Mouse (Mus musculus) liver, embryonic 13.5 days (tissue): ENCODE data around the gene Tmem52. TPM values are rescaled to one million over a fixed set of nuclear protein-coding genes. Genes with fewer than 3 reads are reported as not detected.
"Not testable (repeated sequence)": the region's sequence is repeated elsewhere in the genome, so short reads cannot be mapped to it uniquely, and the experiment has no call there.

Experiments
- ATAC-seq: fragments of 200-750 bp; cut with Nextera tagmentation; 2 replicates; pipeline ENCODE4 v1.8.0; 2017; ENCODE audit warnings: low read depth, mild to moderate bottlenecking, moderate number of reproducible peaks, moderate library complexity
- DNase-seq: peaks from one replicate; pipeline ENCODE4 v3.0.0; 2022
- H3K27ac ChIP-seq: fragments of 300-500 bp; sonication (generic); 2 replicates; pipeline ENCODE4 v1.5.1; 2015; ENCODE audit warnings: moderate library complexity, mild to moderate bottlenecking, inconsistent platforms
- H3K27me3 ChIP-seq: fragments of 300-500 bp; sonication (generic); 2 replicates; pipeline ENCODE4 v1.6.1; 2015; ENCODE audit warnings: mild to moderate bottlenecking, inconsistent platforms
- H3K36me3 ChIP-seq: fragments of 300-500 bp; sonication (generic); 2 replicates; pipeline ENCODE4 v1.6.1; 2015; ENCODE audit warnings: mild to moderate bottlenecking, inconsistent platforms
- H3K4me1 ChIP-seq: fragments of 300-500 bp; sonication (generic); replicated peaks from 2 replicates; pipeline ENCODE4 v1.6.1; 2015; ENCODE audit warnings: inconsistent platforms
- H3K4me2 ChIP-seq: fragments of 300-500 bp; sonication (generic); 2 replicates; pipeline ENCODE4 v1.6.1; 2015; ENCODE audit warnings: inconsistent platforms, mild to moderate bottlenecking, moderate library complexity
- H3K4me3 ChIP-seq: fragments of 300-500 bp; sonication (generic); replicated peaks from 2 replicates; pipeline ENCODE4 v1.5.1; 2015; ENCODE audit warnings: mild to moderate bottlenecking, inconsistent platforms
- H3K9ac ChIP-seq: fragments of 300-500 bp; sonication (generic); 2 replicates; pipeline ENCODE4 v1.6.1; 2015; ENCODE audit warnings: mild to moderate bottlenecking, inconsistent platforms
- H3K9me3 ChIP-seq: fragments of 300-500 bp; sonication (generic); replicated peaks from 2 replicates; pipeline ENCODE4 v1.6.1; 2016; ENCODE audit warnings: inconsistent platforms
- WGBS: fragments of 180-500 bp; shearing (Covaris S2); methylation state at CpG from one replicate; pipeline ENCODE4 v1.1.7; 2015; ENCODE audit not compliant: insufficient replicate concordance; 5-methylcytosine and 5-hydroxymethylcytosine counted together
- polyA plus RNA-seq: library from polyadenylated mRNA; unstranded; fragments of >200 nt; fragmentation: Nextera tagmentation; extraction: Ambion mirVana; gene quantifications from 2 replicates; pipeline ENCODE4 v1.2.1, GENCODE M21; 2015

The Tmem52 gene
- polyA plus RNA-seq, 1 experiment from 2014 or later = not detected

DNA sequence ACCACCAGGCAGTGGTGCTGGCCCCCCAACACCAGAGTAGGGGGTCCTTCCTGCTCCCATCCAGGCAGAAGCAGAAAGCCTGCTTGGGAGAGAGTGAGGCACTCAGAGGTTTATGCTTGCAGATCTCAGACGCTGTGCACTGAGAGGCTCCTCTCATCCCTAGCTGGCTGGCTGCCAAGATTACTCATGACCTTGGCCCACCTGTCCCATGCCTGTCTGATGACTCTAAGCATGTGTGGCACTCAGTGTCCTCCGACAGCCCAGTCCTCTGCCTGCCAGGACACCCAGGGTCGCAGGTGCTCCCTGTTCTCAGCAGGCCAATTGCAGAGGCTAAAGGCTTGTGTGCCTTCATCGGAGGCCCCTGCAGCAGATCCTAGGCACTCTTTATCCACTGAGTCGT, 4.4 kb downstream of the Tmem52 start:
- H3K9me3 ChIP-seq = no peaks in the 10 kb centered on the region
- no peak overlapping the region for H3K9ac ChIP-seq
- no peak overlapping the region for H3K4me3 ChIP-seq
- WGBS = 38% methylated on average over 5 of the region's 5 CpGs
- H3K4me2 ChIP-seq = no peak overlapping the region
- DNase-seq (no peak), ATAC-seq (no peak)
- H3K27ac ChIP-seq = no peak overlapping the region
- peaks cover 10% of the 10 kb centered on the region for H3K4me1 ChIP-seq
- H3K36me3 ChIP-seq = no peaks in the 10 kb centered on the region
- peaks cover 37% of the 10 kb centered on the region for H3K27me3 ChIP-seq

DNA sequence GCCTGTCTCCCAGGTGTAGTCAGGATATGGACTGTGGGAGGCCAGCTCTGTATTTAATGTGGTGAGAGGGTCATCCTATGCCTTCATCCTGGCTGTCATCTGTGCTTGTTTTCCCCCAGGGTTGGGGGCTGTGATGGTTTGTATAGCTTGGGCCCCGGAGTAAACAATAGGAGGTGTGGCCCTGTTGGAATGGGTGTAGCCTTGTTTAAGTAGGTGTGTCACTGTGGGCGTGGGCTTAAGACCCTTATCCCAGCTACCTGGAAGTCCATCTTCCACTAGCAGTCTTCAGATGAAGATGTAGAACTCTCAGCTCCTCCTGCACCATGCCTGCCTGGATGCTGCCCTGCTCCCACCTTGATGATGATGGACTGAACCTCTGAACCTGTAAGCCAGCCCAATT, 4.9 kb downstream of the Tmem52 start:
- not testable (repeated sequence) for H3K4me2 ChIP-seq, ATAC-seq, H3K9ac ChIP-seq, H3K9me3 ChIP-seq, H3K27ac ChIP-seq, H3K4me1 ChIP-seq, H3K36me3 ChIP-seq, DNase-seq, H3K4me3 ChIP-seq
- peaks cover 33% of the 10 kb centered on the region for H3K27me3 ChIP-seq
- 32% methylated on average over 2 of the region's 2 CpGs for WGBS

DNA sequence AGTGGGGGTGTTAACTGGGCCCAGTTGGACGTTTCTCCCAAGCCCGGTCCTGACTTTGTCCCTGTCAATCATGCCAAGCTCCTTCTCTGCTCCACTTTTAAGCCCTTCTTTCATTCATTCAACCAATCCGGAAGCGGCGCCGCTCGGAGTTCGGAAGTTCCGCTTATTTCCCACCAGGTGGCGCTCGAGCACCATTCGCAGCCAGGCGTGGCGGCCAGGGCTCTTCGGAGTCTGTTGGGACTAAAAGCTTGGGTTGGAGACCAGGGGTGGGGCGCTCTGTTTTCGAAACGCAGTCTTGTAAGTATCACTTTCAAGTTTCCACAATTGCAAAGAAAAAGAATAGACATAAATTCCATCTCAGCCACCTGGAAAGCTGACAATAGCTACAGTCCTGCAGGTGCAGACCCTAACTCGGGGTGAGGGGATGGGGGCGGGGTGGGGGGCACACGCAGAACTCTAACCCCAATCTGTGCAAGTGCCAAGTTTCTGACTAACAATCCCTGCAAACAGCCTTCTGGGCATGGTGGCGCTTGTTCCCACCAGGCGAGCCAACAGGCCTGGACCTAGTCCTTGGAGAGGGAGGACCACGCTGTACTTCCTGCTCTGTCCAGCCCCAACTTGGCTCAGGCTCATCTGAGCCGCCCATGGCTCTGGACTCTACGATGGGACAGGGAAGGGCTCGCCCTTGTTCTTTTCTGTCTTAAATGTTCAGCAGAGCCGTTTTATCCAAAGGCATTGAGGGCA, 12.6 kb downstream of the Tmem52 start:
- DNase-seq (peak; percentile 63), ATAC-seq (peak; percentile 58)
- Histone ChIP-seq H3K4me2 (peak overlapping the region; percentile 50), H3K27ac (no peak overlapping the region), H3K9ac (0 out of 2 replicates have a peak overlapping the region, but pooled peaks have one; percentile 19), H3K36me3 (no peaks in the 10 kb centered on the region), H3K27me3 (0 out of 2 replicates have a peak, but pooled peaks cover 6% of the 10 kb centered on the region), H3K4me3 (peak overlapping the region; percentile 27), H3K9me3 (no peaks in the 10 kb centered on the region), H3K4me1 (peaks cover 16% of the 10 kb centered on the region)
- 16% methylated on average over 28 of the region's 28 CpGs for WGBS

DNA sequence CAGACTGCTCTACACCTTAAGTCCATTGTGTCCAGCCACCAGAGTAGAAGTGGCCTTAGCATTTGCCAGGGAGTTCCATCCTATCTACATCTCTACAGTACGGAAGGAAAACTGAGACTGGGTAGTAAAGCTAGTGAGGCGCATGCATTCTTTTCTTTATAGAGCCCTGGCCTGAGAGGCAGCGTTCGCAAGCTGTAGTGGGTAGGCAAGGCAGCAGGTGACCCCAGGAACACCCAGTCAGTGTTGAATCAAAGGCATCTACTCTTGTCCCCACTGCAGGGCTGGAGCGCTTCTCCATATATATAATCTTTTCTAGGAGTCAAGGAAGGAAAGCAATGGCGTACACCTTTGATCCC, 13.2 kb downstream of the Tmem52 start:
- no peak overlapping the region for H3K4me3 ChIP-seq
- WGBS = 82% methylated on average over 6 of the region's 6 CpGs

DNA sequence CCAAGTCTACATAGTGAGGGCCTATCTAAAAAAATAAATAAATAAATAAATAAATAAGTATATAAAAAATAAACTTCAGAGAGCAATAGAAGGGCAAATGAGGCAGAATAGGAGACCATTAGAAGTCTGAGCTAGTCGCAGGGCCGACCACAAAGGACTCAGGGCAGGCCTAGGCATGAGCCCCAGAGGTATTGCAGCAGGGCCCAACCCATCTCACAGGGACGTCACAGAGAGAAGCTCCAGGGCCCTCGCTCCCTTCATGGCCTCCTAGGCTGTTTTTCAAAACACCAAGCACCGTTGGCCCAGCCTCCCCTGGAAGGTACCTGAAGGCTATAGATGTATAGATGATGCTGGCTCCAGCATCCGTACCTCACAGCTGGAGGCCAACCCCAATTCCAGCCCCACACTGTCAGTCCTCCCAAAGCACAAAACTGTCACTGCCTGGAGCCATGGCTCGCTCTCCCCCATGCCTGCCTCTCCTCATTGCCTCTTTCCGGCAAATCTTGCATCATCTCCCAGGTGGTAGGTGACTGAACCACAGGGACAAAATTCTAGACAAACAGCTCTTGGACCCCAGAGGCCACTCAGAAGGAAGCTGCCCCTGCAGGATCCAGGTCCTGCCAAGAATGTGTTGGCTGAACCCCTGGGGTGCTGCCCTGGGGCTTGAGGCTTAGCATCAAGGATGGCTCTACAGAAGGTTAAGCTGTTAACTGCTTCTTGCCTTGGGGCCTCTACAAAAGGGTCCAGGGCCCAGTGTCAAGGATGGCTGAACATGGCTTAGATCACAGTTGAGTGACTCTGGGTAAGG, 14.0 kb downstream of the Tmem52 start:
- no peak overlapping the region for H3K4me2 ChIP-seq
- no peak overlapping the region for H3K27ac ChIP-seq
- 0 out of 2 replicates have a peak, but pooled peaks cover 4% of the 10 kb centered on the region for H3K27me3 ChIP-seq
- DNase-seq (no peak), ATAC-seq (no peak)
- H3K4me1 ChIP-seq = peaks cover 29% of the 10 kb centered on the region
- no peak overlapping the region for H3K4me3 ChIP-seq
- no peaks in the 10 kb centered on the region for H3K9me3 ChIP-seq
- WGBS = 68% methylated on average over 8 of the region's 8 CpGs
- H3K36me3 ChIP-seq = no peaks in the 10 kb centered on the region
- H3K9ac ChIP-seq = no peak overlapping the region

More for the DNA sequence above, 13.2 kb downstream of the Tmem52 start:
- no peak overlapping the region; the same call in 1 of the 2 replicates for H3K4me2 ChIP-seq
- no peak overlapping the region for H3K9ac ChIP-seq
- no peaks in the 10 kb centered on the region for H3K36me3 ChIP-seq
- no peak overlapping the region for H3K27ac ChIP-seq
- H3K27me3 ChIP-seq = 0 out of 2 replicates have a peak, but pooled peaks cover 6% of the 10 kb centered on the region
- DNase-seq (no peak), ATAC-seq (no peak)
- H3K4me1 ChIP-seq = peaks cover 21% of the 10 kb centered on the region
- H3K9me3 ChIP-seq = no peaks in the 10 kb centered on the region

DNA sequence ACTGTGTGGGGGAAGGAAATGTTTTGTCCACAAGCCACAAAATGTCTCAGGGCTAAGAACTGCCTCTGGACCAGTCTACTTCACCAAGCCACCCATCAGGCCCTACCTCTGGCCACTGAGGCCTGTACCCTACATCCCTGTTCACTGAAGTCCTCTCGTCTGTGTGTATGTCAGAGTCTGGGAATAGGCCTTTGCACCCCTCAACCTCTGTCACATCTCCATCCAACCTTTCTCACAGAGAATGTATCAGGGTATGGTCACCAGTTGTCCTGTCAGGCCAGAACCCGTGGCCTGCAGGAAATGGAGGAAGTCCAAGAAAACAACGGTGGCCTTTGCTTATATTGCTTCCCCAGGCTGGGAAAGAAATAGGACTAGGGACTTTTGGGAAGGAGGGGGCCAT, 16.6 kb downstream of the Tmem52 start:
- no peak for ATAC-seq
- Histone ChIP-seq H3K36me3 (no peaks in the 10 kb centered on the region), H3K4me3 (no peak overlapping the region), H3K4me1 (peaks cover 55% of the 10 kb centered on the region), H3K9ac (no peak overlapping the region), H3K4me2 (no peak overlapping the region), H3K9me3 (no peaks in the 10 kb centered on the region), H3K27me3 (0 out of 2 replicates have a peak, but pooled peaks cover 3% of the 10 kb centered on the region), H3K27ac (no peak overlapping the region; the same call in 1 of the 2 replicates)
- DNase-seq = no peak
- 45% methylated on average over 3 of the region's 3 CpGs for WGBS

DNA sequence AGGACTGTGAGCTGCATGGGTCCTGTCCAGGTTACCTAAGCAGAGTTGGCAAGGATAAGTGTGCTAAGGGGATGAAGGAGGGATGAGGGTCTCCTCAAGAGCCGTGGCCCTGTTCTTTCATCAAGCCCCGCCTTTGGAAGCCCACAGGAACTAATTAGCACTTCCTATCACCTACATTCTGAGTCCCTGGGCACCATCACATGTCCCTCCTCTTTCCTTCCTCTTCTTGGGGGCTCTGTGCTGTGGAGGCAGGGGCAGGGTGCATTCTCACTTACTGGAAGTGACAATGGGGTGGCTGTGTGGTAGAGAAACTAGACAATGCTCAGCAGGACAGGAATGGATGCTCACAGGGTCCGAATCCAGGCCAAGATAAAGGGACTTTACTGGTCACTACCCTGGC, 18.8 kb downstream of the Tmem52 start:
- Histone ChIP-seq H3K9ac (peak overlapping the region; percentile 37; the same call in 1 of the 2 replicates), H3K9me3 (no peaks in the 10 kb centered on the region), H3K4me1 (peaks cover 66% of the 10 kb centered on the region), H3K27me3 (no peaks in the 10 kb centered on the region), H3K4me3 (no peak overlapping the region), H3K36me3 (no peaks in the 10 kb centered on the region), H3K4me2 (peak overlapping the region; percentile 40; the same call in 1 of the 2 replicates), H3K27ac (peak overlapping the region; percentile 50; the same call in 1 of the 2 replicates)
- 21% methylated on average over 3 of the region's 3 CpGs for WGBS
- DNase-seq = no peak
- no peak for ATAC-seq

DNA sequence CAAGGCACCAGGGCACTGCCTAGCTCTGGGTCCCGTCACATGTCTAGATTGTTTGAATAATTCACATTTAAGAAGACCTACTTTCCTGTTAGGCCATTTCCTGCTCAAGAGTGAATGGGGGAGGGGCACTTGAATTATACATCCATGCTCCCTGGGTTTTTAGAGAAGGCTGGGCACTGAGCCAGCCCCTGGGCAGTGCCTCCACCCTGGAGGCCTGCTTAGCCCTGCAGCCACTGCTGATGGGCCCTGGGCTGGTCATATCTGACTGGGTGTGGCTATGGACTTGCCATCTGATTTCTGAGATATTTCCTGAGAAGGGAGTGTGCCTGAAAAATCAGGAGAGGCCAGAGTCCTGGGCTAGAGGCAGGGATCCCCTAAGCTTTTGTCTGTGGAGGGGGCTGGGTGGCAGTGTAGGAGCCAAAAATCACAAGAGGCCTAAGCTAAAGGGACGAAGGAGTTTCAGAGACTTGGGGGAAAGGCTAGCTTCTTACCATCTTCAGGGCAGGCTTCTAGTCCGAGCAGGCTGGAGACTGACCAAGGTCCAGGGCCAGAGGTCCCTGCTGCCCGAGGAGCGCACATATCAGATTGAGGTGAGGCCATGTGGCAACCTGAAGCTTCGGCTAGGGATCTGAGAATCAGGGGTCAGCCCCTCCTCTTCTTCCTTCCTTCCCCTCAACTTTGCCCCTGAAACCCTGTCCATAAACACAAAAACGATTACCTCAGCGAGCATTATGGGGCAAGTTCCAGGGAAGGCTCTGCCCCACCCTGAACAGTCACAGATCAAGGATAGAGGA, 19.5 kb downstream of the Tmem52 start:
- peak overlapping the region; percentile 37; the same call in 1 of the 2 replicates for H3K9ac ChIP-seq
- peak overlapping the region; percentile 40 for H3K4me2 ChIP-seq
- peak; percentile 75 for ATAC-seq
- H3K9me3 ChIP-seq = no peaks in the 10 kb centered on the region
- DNase-seq = peak; percentile 40
- H3K4me3 ChIP-seq = 0 out of 2 replicates have a peak overlapping the region, but pooled peaks have one; percentile 9
- 29% methylated on average over 8 of the region's 8 CpGs for WGBS
- no peaks in the 10 kb centered on the region for H3K36me3 ChIP-seq
- peaks cover 73% of the 10 kb centered on the region for H3K4me1 ChIP-seq
- peak overlapping the region; percentile 68 for H3K27ac ChIP-seq
- H3K27me3 ChIP-seq = no peaks in the 10 kb centered on the region

DNA sequence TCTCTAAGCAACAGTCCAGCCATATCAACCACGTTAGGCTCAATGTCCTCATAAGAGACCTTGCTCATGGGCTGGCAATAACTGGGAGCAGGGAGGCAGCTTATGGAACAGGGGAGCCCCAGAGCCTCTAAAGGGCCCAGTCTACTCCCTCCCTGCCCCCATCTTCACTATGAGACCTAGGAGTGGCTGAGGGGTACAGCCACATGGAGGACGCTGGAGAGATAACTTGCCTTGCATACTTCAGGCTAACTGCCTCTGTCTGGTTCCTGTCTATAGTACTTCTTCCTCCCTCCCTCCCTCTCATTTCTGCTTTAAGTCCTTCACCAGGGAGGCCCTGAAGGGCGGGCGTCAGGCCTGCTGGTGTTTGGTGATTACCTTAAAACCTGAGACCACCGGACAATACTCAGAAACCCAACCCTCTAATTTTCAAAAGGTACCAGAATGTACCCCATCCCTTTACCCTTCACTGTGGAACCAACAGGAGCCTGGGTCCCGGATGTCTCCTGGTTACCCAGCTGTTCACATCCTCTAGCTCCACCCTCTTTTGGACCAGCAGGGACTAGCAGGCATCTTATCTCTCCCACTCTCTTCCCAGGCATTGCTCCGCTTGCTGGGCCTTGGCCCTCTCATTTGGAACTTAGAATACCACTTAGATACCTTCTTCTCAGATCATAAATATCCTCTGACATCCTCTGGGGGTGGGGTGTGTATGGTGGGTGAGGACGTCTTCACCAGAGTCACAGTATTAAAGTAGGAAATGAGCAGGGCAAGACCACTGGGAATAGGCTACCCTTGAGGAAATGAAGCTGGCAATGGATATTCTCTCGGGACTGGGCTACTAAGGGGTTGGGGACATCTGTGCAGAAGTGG, 20.4 kb downstream of the Tmem52 start:
- ATAC-seq (0 out of 2 replicates have a peak, but pooled peaks have one; percentile 14), DNase-seq (no peak)
- H3K9me3 ChIP-seq = no peaks in the 10 kb centered on the region
- H3K4me1 ChIP-seq = peaks cover 82% of the 10 kb centered on the region
- peak overlapping the region; percentile 40 for H3K4me2 ChIP-seq
- H3K27ac ChIP-seq = peak overlapping the region; percentile 68
- peak overlapping the region; percentile 37; the same call in 1 of the 2 replicates for H3K9ac ChIP-seq
- H3K4me3 ChIP-seq = no peak overlapping the region
- H3K27me3 ChIP-seq = no peaks in the 10 kb centered on the region
- no peaks in the 10 kb centered on the region for H3K36me3 ChIP-seq
- WGBS = 45% methylated on average over 9 of the region's 9 CpGs

DNA sequence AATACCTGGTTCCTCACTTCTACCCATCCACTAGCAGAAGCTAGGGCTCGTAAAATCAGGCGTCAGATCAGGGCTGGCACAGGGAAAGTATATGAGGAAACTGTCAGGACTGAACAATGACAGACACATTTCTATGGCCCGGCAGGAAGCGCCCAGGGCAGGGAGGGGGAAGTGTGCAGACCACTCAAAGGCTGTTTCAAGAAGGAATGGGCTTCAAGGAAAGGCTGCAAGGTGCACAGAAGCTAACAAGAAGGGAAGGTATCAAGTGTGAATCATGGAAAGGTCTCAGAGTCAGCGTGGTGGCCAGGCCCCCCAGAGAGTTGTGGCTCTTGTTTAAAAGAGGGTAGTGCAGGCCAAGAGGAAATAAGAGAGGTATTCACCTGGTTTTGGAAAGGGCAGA, 21.5 kb downstream of the Tmem52 start:
- DNase-seq (no peak), ATAC-seq (no peak)
- H3K4me2 ChIP-seq = peak overlapping the region; percentile 99
- peak overlapping the region; percentile 61 for H3K27ac ChIP-seq
- H3K4me3 ChIP-seq = peak overlapping the region; percentile 92
- H3K27me3 ChIP-seq = no peaks in the 10 kb centered on the region
- no peaks in the 10 kb centered on the region for H3K9me3 ChIP-seq
- H3K36me3 ChIP-seq = no peaks in the 10 kb centered on the region
- peak overlapping the region; percentile 95 for H3K9ac ChIP-seq
- H3K4me1 ChIP-seq = peaks cover 87% of the 10 kb centered on the region
- WGBS = 25% methylated on average over 5 of the region's 5 CpGs
